Mouse (Mus musculus) stomach, embryonic 16.5 days (tissue): ENCODE measurements around the gene Tecta. TPM values are rescaled to one million over a fixed set of nuclear protein-coding genes. Genes with fewer than 3 reads are reported as not detected.
A peak's percentile ranks its signal among the peaks of the same experiment; 100 is the strongest.

ENCODE experiments used
- ATAC-seq: fragments of 200-750 bp; cut with Nextera tagmentation; 2 replicates; pipeline ENCODE4 v1.8.0; 2017; ENCODE audit warnings: moderate number of reproducible peaks, moderate TSS enrichment; ENCODE audit not compliant: insufficient read depth, low FRiP score
- H3K27ac ChIP-seq: fragments of 300-500 bp; sonication (generic); 2 replicates; pipeline ENCODE4 v1.5.1; 2014; ENCODE audit warnings: low read length
- H3K27me3 ChIP-seq: fragments of 300-500 bp; sonication (generic); 2 replicates; pipeline ENCODE4 v1.6.1; 2014; ENCODE audit warnings: low read length, control low read depth, mixed read lengths; ENCODE audit not compliant: control insufficient read depth, insufficient read depth
- H3K36me3 ChIP-seq: fragments of 300-500 bp; sonication (generic); 2 replicates; pipeline ENCODE4 v1.6.1; 2014; ENCODE audit warnings: low read length; ENCODE audit not compliant: control insufficient read depth, insufficient read depth
- H3K4me1 ChIP-seq: fragments of 300-500 bp; sonication (generic); 2 replicates; pipeline ENCODE4 v1.6.1; 2014; ENCODE audit warnings: low read length, control low read depth, mixed read lengths; ENCODE audit not compliant: control insufficient read depth, insufficient read depth
- H3K4me2 ChIP-seq: fragments of 300-500 bp; sonication (generic); 2 replicates; pipeline ENCODE4 v1.6.1; 2014; ENCODE audit warnings: low read depth, low read length, mixed read lengths
- H3K4me3 ChIP-seq: fragments of 300-500 bp; sonication (generic); replicated peaks from 2 replicates; pipeline ENCODE4 v1.5.1; 2014; ENCODE audit warnings: mild to moderate bottlenecking, low read length
- H3K9ac ChIP-seq: fragments of 300-500 bp; sonication (generic); 2 replicates; pipeline ENCODE4 v1.6.1; 2014; ENCODE audit warnings: low read length
- H3K9me3 ChIP-seq: fragments of 300-500 bp; sonication (generic); replicated peaks from 2 replicates; pipeline ENCODE4 v1.6.1; 2016; ENCODE audit warnings: low read length, control low read depth; ENCODE audit not compliant: control insufficient read depth
- WGBS: fragments of 180-500 bp; shearing (Covaris S2); extraction: QIAGEN DNeasy Blood & Tissue Kit; methylation state at CpG from one replicate; pipeline ENCODE4 v1.1.7; 2014; 5-methylcytosine and 5-hydroxymethylcytosine counted together
- polyA plus RNA-seq: library from polyadenylated mRNA; unstranded; fragments of >200 nt; fragmentation: Nextera tagmentation; extraction: Ambion mirVana; gene quantifications from 2 replicates; pipeline ENCODE4 v1.2.1, GENCODE M21; 2015

Gene Tecta
- 0.65 and 0.88 TPM in 2 replicates for polyA plus RNA-seq

GRCm38 (mm10) chr9:42399829-42400228, at the start of gene Tecta:
TSS of gene Tecta (minus strand) at chr9:42399929.
- Histone ChIP-seq H3K27me3 (no peaks in the 10 kb centered on the region), H3K36me3 (no peaks in the 10 kb centered on the region), H3K4me3 (no peak within 1 kb of the TSS), H3K9ac (no peak within 1 kb of the TSS), H3K4me1 (no peaks in the 10 kb centered on the region), H3K9me3 (no peaks in the 10 kb centered on the region), H3K27ac (no peak within 1 kb of the TSS), H3K4me2 (no peak within 1 kb of the TSS)
- 72% methylated on average over 6 of the region's 6 CpGs for WGBS
- ATAC-seq: no peak

- Histone ChIP-seq H3K9ac (no peak overlapping the region), H3K4me2 (no peak overlapping the region), H3K27ac (no peak overlapping the region), H3K4me3 (no peak overlapping the region), H3K4me1 (peaks cover 4% of the 10 kb centered on the region; the same call in 1 of the 2 replicates), H3K27me3 (no peaks in the 10 kb centered on the region), H3K36me3 (0 out of 2 replicates have a peak, but pooled peaks cover 2% of the 10 kb centered on the region), H3K9me3 (no peaks in the 10 kb centered on the region)
- peak; percentile 56; the same call in 1 of the 2 replicates for ATAC-seq
- 62% methylated on average over 6 of the region's 6 CpGs for WGBS
These were observed 49.3 kb upstream of the Tecta start for GRCm38 (mm10) chr9:42449043-42449442.

GRCm38 (mm10) chr9:42442100-42442499, 42.4 kb upstream of the Tecta start:
- Histone ChIP-seq H3K9me3 (no peaks in the 10 kb centered on the region), H3K9ac (no peak overlapping the region), H3K4me1 (no peaks in the 10 kb centered on the region), H3K4me2 (no peak overlapping the region), H3K4me3 (no peak overlapping the region), H3K27ac (no peak overlapping the region), H3K27me3 (no peaks in the 10 kb centered on the region), H3K36me3 (peaks cover 10% of the 10 kb centered on the region)
- no peak for ATAC-seq
- WGBS: 77% methylated on average over 8 of the region's 8 CpGs

GRCm38 (mm10) chr9:42441234-42441633, 41.5 kb upstream of the Tecta start:
- Histone ChIP-seq H3K4me3 (no peak overlapping the region), H3K4me2 (no peak overlapping the region), H3K9ac (no peak overlapping the region), H3K36me3 (peaks cover 15% of the 10 kb centered on the region), H3K27me3 (no peaks in the 10 kb centered on the region), H3K27ac (no peak overlapping the region), H3K9me3 (no peaks in the 10 kb centered on the region), H3K4me1 (no peaks in the 10 kb centered on the region)
- ATAC-seq: no peak
- WGBS: 87% methylated on average over 2 of the region's 2 CpGs

- WGBS: 65% methylated on average over 4 of the region's 4 CpGs
These were observed 39.7 kb upstream of the Tecta start for GRCm38 (mm10) chr9:42439446-42439845.

GRCm38 (mm10) chr9:42432155-42432554, 32.4 kb upstream of the Tecta start:
- 93% methylated on average over 2 of the region's 2 CpGs for WGBS
- H3K4me3 ChIP-seq: no peak overlapping the region
- H3K9ac ChIP-seq: no peak overlapping the region
- H3K36me3 ChIP-seq: peaks cover 5% of the 10 kb centered on the region; the same call in 1 of the 2 replicates
- no peaks in the 10 kb centered on the region for H3K9me3 ChIP-seq
- no peak; the same call in 1 of the 2 replicates for ATAC-seq
- no peak overlapping the region for H3K27ac ChIP-seq
- H3K4me1 ChIP-seq: no peaks in the 10 kb centered on the region
- H3K4me2 ChIP-seq: no peak overlapping the region
- no peaks in the 10 kb centered on the region for H3K27me3 ChIP-seq

More at GRCm38 (mm10) chr9:42439446-42439845, 39.7 kb upstream of the Tecta start:
- H3K27ac ChIP-seq: peak overlapping the region; percentile 8; the same call in 1 of the 2 replicates
- H3K9ac ChIP-seq: no peak overlapping the region
- H3K27me3 ChIP-seq: no peaks in the 10 kb centered on the region
- H3K4me1 ChIP-seq: no peaks in the 10 kb centered on the region
- H3K4me2 ChIP-seq: no peak overlapping the region
- H3K4me3 ChIP-seq: no peak overlapping the region
- no peak for ATAC-seq
- peaks cover 15% of the 10 kb centered on the region for H3K36me3 ChIP-seq
- no peaks in the 10 kb centered on the region for H3K9me3 ChIP-seq

GRCm38 (mm10) chr9:42431606-42432005, 31.9 kb upstream of the Tecta start:
- no peak overlapping the region for H3K4me2 ChIP-seq
- no peak overlapping the region for H3K9ac ChIP-seq
- H3K4me3 ChIP-seq: no peak overlapping the region
- H3K4me1 ChIP-seq: no peaks in the 10 kb centered on the region
- H3K27me3 ChIP-seq: no peaks in the 10 kb centered on the region
- no peak overlapping the region for H3K27ac ChIP-seq
- H3K9me3 ChIP-seq: no peaks in the 10 kb centered on the region
- peaks cover 2% of the 10 kb centered on the region; the same call in 1 of the 2 replicates for H3K36me3 ChIP-seq
- WGBS: 86% methylated on average over 2 of the region's 2 CpGs
- ATAC-seq: no peak

- no peaks in the 10 kb centered on the region for H3K9me3 ChIP-seq
- 56% methylated on average over 12 of the region's 12 CpGs for WGBS
- H3K4me2 ChIP-seq: no peak overlapping the region
- ATAC-seq: no peak
- no peaks in the 10 kb centered on the region for H3K27me3 ChIP-seq
- H3K36me3 ChIP-seq: no peaks in the 10 kb centered on the region
- H3K27ac ChIP-seq: no peak overlapping the region
- no peak overlapping the region for H3K9ac ChIP-seq
- H3K4me1 ChIP-seq: no peaks in the 10 kb centered on the region
- no peak overlapping the region for H3K4me3 ChIP-seq
These were observed 28.6 kb upstream of the Tecta start for GRCm38 (mm10) chr9:42428060-42428924.

- Histone ChIP-seq H3K9ac (no peak overlapping the region), H3K4me1 (no peaks in the 10 kb centered on the region), H3K4me3 (no peak overlapping the region), H3K9me3 (no peaks in the 10 kb centered on the region), H3K36me3 (no peaks in the 10 kb centered on the region), H3K27ac (no peak overlapping the region), H3K27me3 (no peaks in the 10 kb centered on the region), H3K4me2 (no peak overlapping the region)
- ATAC-seq: no peak
- 73% methylated on average over 10 of the region's 10 CpGs for WGBS
These were observed 27.1 kb upstream of the Tecta start for GRCm38 (mm10) chr9:42426661-42427358.
